Mouse (Mus musculus) kidney, postnatal 0 days (tissue): ENCODE data around the gene Entpd2. TPM values are rescaled to one million over a fixed set of nuclear protein-coding genes. Genes with fewer than 3 reads are reported as not detected.

Experiments used
- ATAC-seq: fragments of 200-750 bp; cut with Nextera tagmentation; replicated peaks from 2 replicates; pipeline ENCODE4 v1.8.0; 2017; ENCODE audit warnings: low read depth, moderate number of reproducible peaks, moderate TSS enrichment, moderate library complexity; ENCODE audit not compliant: low FRiP score
- DNase-seq: peaks from one replicate; pipeline ENCODE4 v3.0.0-alpha.2; 2016; ENCODE audit warnings: low spot score
- H3K27ac ChIP-seq: fragments of 300-500 bp; sonication (generic); 2 replicates; pipeline ENCODE4 v1.5.1; 2014; ENCODE audit warnings: mild to moderate bottlenecking
- H3K27me3 ChIP-seq: fragments of 300-500 bp; sonication (generic); 2 replicates; pipeline ENCODE4 v1.6.1; 2014; ENCODE audit warnings: low read length, mixed read lengths; ENCODE audit not compliant: insufficient read depth
- H3K36me3 ChIP-seq: fragments of 300-500 bp; sonication (generic); 2 replicates; pipeline ENCODE4 v1.6.1; 2014; ENCODE audit warnings: low read length, mixed read lengths; ENCODE audit not compliant: insufficient read depth
- H3K4me1 ChIP-seq: fragments of 300-500 bp; sonication (generic); replicated peaks from 2 replicates; pipeline ENCODE4 v1.6.1; 2014; ENCODE audit warnings: antibody characterized with exemption, low read length, mixed read lengths; ENCODE audit not compliant: insufficient read depth
- H3K4me2 ChIP-seq: fragments of 300-500 bp; sonication (generic); 2 replicates; pipeline ENCODE4 v1.6.1; 2014; ENCODE audit warnings: mild to moderate bottlenecking, low read length, moderate library complexity, mixed read lengths
- H3K4me3 ChIP-seq: fragments of 300-500 bp; sonication (generic); replicated peaks from 2 replicates; pipeline ENCODE4 v1.5.1; 2014; ENCODE audit warnings: low read depth, low read length
- H3K9ac ChIP-seq: fragments of 300-500 bp; sonication (generic); 2 replicates; pipeline ENCODE4 v1.6.1; 2014; ENCODE audit warnings: low read depth, low read length
- H3K9me3 ChIP-seq: fragments of 300-500 bp; sonication (generic); replicated peaks from 2 replicates; pipeline ENCODE4 v1.6.1; 2016; ENCODE audit warnings: low read length, inconsistent platforms, mixed read lengths
- CTCF ChIP-seq: IDR thresholded peaks from 2 replicates; pipeline ENCODE4 v1.5.1; 2016; ENCODE audit warnings: antibody characterized with exemption, low read depth, mild to moderate bottlenecking, moderate library complexity
- WGBS: fragments of 180-500 bp; shearing (Covaris S2); extraction: QIAGEN DNeasy Blood & Tissue Kit; methylation state at CpG from one replicate; pipeline ENCODE4 v1.1.7; 2014; 5-methylcytosine and 5-hydroxymethylcytosine counted together
- polyA plus RNA-seq: library from polyadenylated mRNA; unstranded; fragments of >200 nt; fragmentation: Nextera tagmentation; extraction: Ambion mirVana; gene quantifications from 2 replicates; pipeline ENCODE4 v1.2.1, GENCODE M21; 2015

The Entpd2 gene
- polyA plus RNA-seq, 1 experiment from 2014 or later = 6.9 TPM

DNA sequence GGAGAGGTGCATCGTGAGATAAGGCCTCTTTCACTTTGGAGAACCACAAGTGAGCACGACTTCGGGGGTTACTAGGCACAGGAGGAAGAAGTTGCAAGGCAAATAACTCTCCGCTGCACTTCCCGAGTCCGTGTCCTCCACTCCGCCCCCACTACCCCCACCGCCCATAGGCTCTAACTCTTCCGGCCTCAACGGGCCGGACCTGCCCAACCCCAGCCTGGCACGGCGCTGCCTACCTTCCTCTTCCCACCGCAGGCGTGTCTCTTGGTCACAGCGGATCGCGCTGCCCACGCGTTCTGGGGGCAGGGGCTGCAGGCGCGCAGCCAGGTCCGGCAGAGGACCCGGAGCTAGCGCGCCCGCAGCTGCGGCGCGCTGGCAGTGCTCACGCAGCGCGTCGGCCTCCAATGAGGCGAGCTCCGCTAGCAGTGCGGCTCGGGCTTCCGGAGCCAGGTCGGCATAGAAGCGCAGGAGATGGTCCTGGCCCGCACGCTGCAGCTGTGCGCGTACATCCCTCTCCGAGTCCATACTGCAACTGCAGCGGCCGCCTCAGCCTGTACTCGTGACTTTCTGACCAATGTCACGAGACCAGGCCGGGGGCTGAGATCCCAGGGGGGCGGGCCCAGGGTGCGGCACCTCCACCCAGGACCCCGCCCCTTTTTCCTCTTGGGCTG is 30.4 kb upstream of the Entpd2 start, which contains the start of gene Uap1l1:
Uap1l1 (minus strand) TSS at position 592 of the 671 bp plus-strand sequence.
- Histone ChIP-seq H3K4me1 (peaks cover 6% of the 10 kb centered on the region; the same call in 1 of the 2 replicates), H3K27ac (peak within 1 kb of the TSS; percentile 43; the same call in 1 of the 2 replicates), H3K9me3 (no peaks in the 10 kb centered on the region), H3K4me3 (peak within 1 kb of the TSS; percentile 59), H3K27me3 (no peaks in the 10 kb centered on the region), H3K4me2 (peak within 1 kb of the TSS; percentile 89), H3K9ac (peak within 1 kb of the TSS; percentile 63), H3K36me3 (peaks cover 4% of the 10 kb centered on the region; the same call in 1 of the 2 replicates)
- ATAC-seq = peak; percentile 87
- no peak for TF ChIP-seq CTCF
- WGBS = under 1% methylated on average over 51 of the region's 54 CpGs
- DNase-seq = peak; percentile 94

- H3K4me3 ChIP-seq = no peak overlapping the region
- no peaks in the 10 kb centered on the region for H3K9me3 ChIP-seq
- H3K4me1 ChIP-seq = peaks cover 12% of the 10 kb centered on the region
- ATAC-seq = no peak
- no peaks in the 10 kb centered on the region for H3K36me3 ChIP-seq
- H3K27me3 ChIP-seq = no peaks in the 10 kb centered on the region
- no peak for TF ChIP-seq CTCF
- DNase-seq = no peak
- H3K4me2 ChIP-seq = no peak overlapping the region
- H3K9ac ChIP-seq = no peak overlapping the region
- no peak overlapping the region for H3K27ac ChIP-seq
- 94% methylated on average over 3 of the region's 3 CpGs for WGBS
Observed at GRCm38 (mm10) chr2:25369996-25370395, 25.7 kb upstream of the Entpd2 start.

DNA sequence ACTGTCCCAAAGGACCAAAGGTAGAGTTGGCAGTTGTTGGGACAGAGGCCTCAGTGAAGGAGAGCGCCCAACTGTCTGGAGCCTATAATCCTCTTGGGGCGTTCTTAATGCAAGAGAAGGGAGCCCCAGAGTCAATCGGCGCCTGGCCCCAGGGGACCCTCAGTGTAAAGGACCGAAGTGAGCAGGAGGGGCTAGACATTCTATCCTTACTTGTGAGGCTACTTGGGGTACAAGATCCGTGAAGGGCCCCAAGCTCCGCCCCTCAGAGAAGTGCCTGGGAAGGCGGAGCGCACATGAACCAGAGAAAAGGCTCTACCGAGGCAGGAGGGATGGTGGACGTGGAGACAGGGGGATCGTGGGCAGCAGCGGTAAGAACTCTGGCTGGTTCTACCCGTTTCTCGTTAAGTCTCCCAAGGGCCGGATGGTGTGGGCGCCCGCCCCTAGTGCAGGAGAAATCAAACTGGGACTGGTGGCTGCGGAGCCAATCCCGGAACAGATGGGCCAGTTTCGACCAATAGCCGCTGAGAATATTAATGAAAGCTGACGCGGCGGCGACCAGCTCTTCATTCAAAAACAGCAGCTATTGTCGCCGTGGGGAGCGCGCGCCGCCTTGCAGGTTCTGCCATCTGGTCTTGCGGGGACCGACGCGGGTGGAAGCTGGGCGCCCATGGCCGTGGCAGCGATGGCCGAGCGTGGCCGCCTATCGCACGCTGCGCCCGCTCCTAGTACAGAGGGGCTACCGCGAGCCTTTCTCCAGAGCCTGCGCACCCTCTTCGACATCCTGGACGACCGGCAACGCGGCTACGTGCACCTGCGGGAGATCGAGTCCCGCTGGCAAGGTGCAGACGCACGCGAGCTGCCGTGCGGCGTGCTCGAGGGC is 23.7 kb upstream of the Entpd2 start, which contains the start of gene Sapcd2:
Sapcd2 (plus strand) TSS at position 558 of the 880 bp plus-strand sequence.
- H3K36me3 ChIP-seq = no peaks in the 10 kb centered on the region
- no peak for TF ChIP-seq CTCF
- DNase-seq (peak; percentile 96), ATAC-seq (peak; percentile 88)
- peak within 1 kb of the TSS; percentile 61 for H3K9ac ChIP-seq
- H3K27ac ChIP-seq = no peak within 1 kb of the TSS
- peaks cover 12% of the 10 kb centered on the region for H3K4me1 ChIP-seq
- WGBS = 1% methylated on average over 65 of the region's 65 CpGs
- H3K9me3 ChIP-seq = no peaks in the 10 kb centered on the region
- no peaks in the 10 kb centered on the region for H3K27me3 ChIP-seq
- peak within 1 kb of the TSS; percentile 66 for H3K4me3 ChIP-seq
- peak within 1 kb of the TSS; percentile 98 for H3K4me2 ChIP-seq

DNA sequence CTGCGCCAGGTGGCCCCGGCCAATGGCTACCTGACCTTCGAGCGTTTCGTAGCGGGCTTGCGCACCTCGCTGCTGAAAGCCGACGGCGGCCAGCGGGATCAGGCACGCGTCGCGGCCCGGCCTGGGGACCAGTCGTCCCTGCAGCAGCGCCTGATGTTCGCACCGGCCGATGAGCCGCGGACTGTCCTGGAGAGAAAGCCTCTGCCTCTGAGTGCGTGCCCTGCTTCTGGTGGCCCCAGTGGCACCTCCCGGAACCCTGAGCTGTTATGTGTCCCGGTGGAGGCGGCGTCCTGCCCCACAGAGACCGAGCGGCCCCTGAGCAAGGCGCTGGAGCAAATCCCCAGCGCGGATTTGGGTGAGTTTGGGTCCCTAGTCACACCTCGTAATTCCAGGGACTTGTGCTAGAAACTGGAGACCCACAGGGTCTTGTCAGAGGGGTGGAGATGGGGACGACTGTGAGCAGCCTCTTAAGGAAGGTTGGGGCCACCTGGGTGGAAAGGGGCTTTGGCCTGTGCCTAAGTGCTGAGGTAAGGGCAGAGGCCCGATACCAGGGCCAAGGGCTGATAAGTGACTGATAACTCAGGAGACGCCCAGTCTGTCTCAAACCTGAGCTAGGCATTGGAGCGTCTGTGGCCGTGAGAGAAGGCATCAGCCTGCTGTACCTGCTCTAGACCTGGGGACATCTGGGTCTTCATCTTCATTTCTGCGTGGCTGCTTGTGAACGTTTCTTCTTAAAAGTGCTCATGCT is 22.9 kb upstream of the Entpd2 start:
- no peak for DNase-seq
- H3K27ac ChIP-seq = no peak overlapping the region
- WGBS = 3% methylated on average over 42 of the region's 42 CpGs

GRCm38 (mm10) chr2:25373431-25373830 is 22.2 kb upstream of the Entpd2 start:
- TF ChIP-seq CTCF = no peak
- ATAC-seq (no peak), DNase-seq (no peak)
- Histone ChIP-seq H3K4me2 (peak overlapping the region; percentile 98), H3K27me3 (no peaks in the 10 kb centered on the region), H3K36me3 (no peaks in the 10 kb centered on the region), H3K9me3 (no peaks in the 10 kb centered on the region), H3K27ac (no peak overlapping the region), H3K4me3 (peak overlapping the region; percentile 66), H3K4me1 (peaks cover 12% of the 10 kb centered on the region), H3K9ac (peak overlapping the region; percentile 61; the same call in 1 of the 2 replicates)
- WGBS = 33% methylated on average over 2 of the region's 2 CpGs

More for the DNA sequence above, 22.9 kb upstream of the Entpd2 start:
- no peak for TF ChIP-seq CTCF
- Histone ChIP-seq H3K4me3 (peak overlapping the region; percentile 66), H3K27me3 (no peaks in the 10 kb centered on the region), H3K36me3 (no peaks in the 10 kb centered on the region), H3K9ac (peak overlapping the region; percentile 61), H3K4me2 (peak overlapping the region; percentile 98), H3K9me3 (no peaks in the 10 kb centered on the region), H3K4me1 (peaks cover 12% of the 10 kb centered on the region)
- ATAC-seq = no peak; the same call in 1 of the 2 replicates
